Mouse (Mus musculus) testis, adult 2 months (tissue): Measurements from ENCODE around the gene Inpp5f.

Experiments
- CTCF ChIP-seq: fragments of 200-500 bp; IDR thresholded peaks from 2 replicates; pipeline ENCODE4 v1.5.1; 2012; ENCODE audit warnings: low read depth, mild to moderate bottlenecking, inconsistent platforms, low read length, moderate library complexity; ENCODE audit not compliant: control insufficient read depth, insufficient read depth, insufficient replicate concordance
- POLR2A ChIP-seq: fragments of 200-500 bp; IDR thresholded peaks from 2 replicates; pipeline ENCODE4 v1.6.1; 2012; ENCODE audit warnings: low read depth, mild to moderate bottlenecking, inconsistent platforms, low read length, moderate library complexity; ENCODE audit not compliant: control insufficient read depth

- TF ChIP-seq CTCF (no peak), POLR2A (no peak)
Measured at GRCm38 (mm10) chr7:128583213-128583948, 27.7 kb upstream of the Inpp5f start.
